Mouse (Mus musculus) liver, adult 2 months (tissue): ENCODE data around the gene Klhdc4.

Experiments used
- CTCF ChIP-seq: fragments of 200-500 bp; IDR thresholded peaks from 2 replicates; pipeline ENCODE4 v1.5.1; 2011; ENCODE audit warnings: low read depth, low read length, control low read depth
- POLR2A ChIP-seq: fragments of 200-500 bp; IDR thresholded peaks from 2 replicates; pipeline ENCODE4 v1.6.1; 2011; ENCODE audit warnings: low read length, control low read depth; ENCODE audit not compliant: insufficient read depth; ENCODE audit errors: extremely low read depth

DNA sequence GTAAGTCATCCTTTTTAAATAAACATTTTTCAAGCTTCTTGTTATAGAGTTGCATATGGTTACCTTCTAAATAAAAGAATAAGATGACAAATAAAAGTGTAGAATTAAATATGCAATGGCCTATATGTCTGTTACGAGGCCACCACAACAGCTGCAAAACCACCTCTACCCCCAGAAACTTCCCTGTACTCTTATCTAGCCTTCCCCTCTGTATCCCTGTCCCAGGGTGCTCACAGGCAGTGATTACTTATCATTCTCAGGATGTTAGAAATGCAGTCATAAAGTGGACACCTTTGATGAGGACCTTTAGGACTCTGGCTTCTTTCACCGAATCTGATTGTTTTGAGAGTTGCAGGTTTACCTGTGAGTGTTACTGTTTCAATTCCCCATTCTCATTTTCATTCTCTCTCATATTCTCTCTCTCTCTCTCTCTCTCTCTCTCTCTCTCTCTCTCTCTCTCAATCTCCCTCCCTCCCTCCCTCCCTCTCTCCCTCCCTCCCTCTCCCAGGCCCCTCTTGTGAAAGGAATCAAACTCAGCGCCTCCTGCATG lies 13.9 kb upstream of the Klhdc4 start:
- no peak for TF ChIP-seq CTCF
- TF ChIP-seq POLR2A = no peak
